17 mouse cellular contexts compared by ENCODE assay signal in genomic region chr12:38125297-38125696, GRCm38 (mm10).
"Had no signal": no experiment of that assay in that cellular context is flagged by ENCODE, and none has a peak within 500 bp of the region (broad histone marks: within the 10 kb centered on the region; RNA-seq: fewer than 3 reads in every experiment).

No protein-coding gene starts in this region.

- H3K27ac ChIP-seq: kidney, postnatal 0 days; left cerebral cortex, adult 2 months; limb, embryonic 10.5 days; liver, embryonic 12.5 days; lung, embryonic 15.5 days; macrophage; midbrain, embryonic 13.5 days; neural tube, embryonic 12.5 days; stomach, embryonic 15.5 days had no signal

- H3K9ac ChIP-seq: liver, embryonic 12.5 days; lung, embryonic 15.5 days; midbrain, embryonic 13.5 days; neural tube, embryonic 12.5 days; stomach, embryonic 15.5 days had no signal

- H3K4me1 ChIP-seq: limb, embryonic 10.5 days; liver, embryonic 12.5 days; lung, embryonic 15.5 days; megakaryocyte, embryonic 14.5 days; neural tube, embryonic 12.5 days; stomach, embryonic 15.5 days had no signal

- H3K4me3 ChIP-seq: left cerebral cortex, adult 2 months; limb, embryonic 10.5 days; liver, embryonic 12.5 days; lung, embryonic 15.5 days; megakaryocyte, embryonic 14.5 days; midbrain, embryonic 13.5 days; neural tube, embryonic 12.5 days; stomach, embryonic 15.5 days had no signal

- H3K4me2 ChIP-seq: liver, embryonic 12.5 days; lung, embryonic 15.5 days; midbrain, embryonic 13.5 days; neural tube, embryonic 12.5 days; stomach, embryonic 15.5 days had no signal

- ATAC-seq: liver, embryonic 12.5 days; midbrain, embryonic 13.5 days had no signal

- H3K27me3 ChIP-seq: liver, embryonic 12.5 days; lung, embryonic 15.5 days; megakaryocyte, embryonic 14.5 days; midbrain, embryonic 13.5 days; neural tube, embryonic 12.5 days; stomach, embryonic 15.5 days had no signal

- H3K9me3 ChIP-seq: limb, embryonic 10.5 days; liver, embryonic 12.5 days; lung, embryonic 15.5 days; megakaryocyte, embryonic 14.5 days; midbrain, embryonic 13.5 days; neural tube, embryonic 12.5 days; stomach, embryonic 15.5 days had no signal

- H3K36me3 ChIP-seq: limb, embryonic 10.5 days; liver, embryonic 12.5 days; lung, embryonic 15.5 days; midbrain, embryonic 13.5 days; neural tube, embryonic 12.5 days; stomach, embryonic 15.5 days had no signal

- DNase-seq: kidney, adult 11 months; kidney, adult 9 months; kidney, postnatal 36 days; lung, postnatal 14 days; right cerebral cortex, postnatal 14 days; thymus, adult 2 months; thymus, postnatal 25 days had no signal
